Mouse (Mus musculus): Measurements from ENCODE around the gene Meaf6.

- no peak for TF ChIP-seq POLR2A (IDR thresholded peaks at IDR 0.05; ENCODE audit: borderline replicate concordance, extremely low read depth, insufficient read depth, insufficient read length, poor library complexity, severe bottlenecking)
- no peak for TF ChIP-seq CTCF (IDR thresholded peaks at IDR 0.05; ENCODE audit: borderline replicate concordance, extremely low read depth, insufficient read depth, insufficient read length)
These were observed 34.8 kb downstream of the Meaf6 start for GRCm38 (mm10) chr4:125119721-125120120.
